Mouse (Mus musculus) limb, embryonic 13.5 days (tissue): ENCODE results near the gene Rbms1. TPM values are rescaled to one million over a fixed set of nuclear protein-coding genes. Genes with fewer than 3 reads are reported as not detected.
A peak's percentile ranks its signal among the peaks of the same experiment; 100 is the strongest.

ENCODE experiments used
- ATAC-seq: fragments of 200-750 bp; cut with Nextera tagmentation; 2 replicates; pipeline ENCODE4 v1.8.0; 2017; ENCODE audit warnings: low read depth, moderate number of reproducible peaks, moderate TSS enrichment; ENCODE audit not compliant: low FRiP score
- H3K27ac ChIP-seq: fragments of 300-500 bp; sonication (generic); 2 replicates; pipeline ENCODE4 v1.5.1; 2015; ENCODE audit warnings: inconsistent platforms, mild to moderate bottlenecking, moderate library complexity
- H3K27me3 ChIP-seq: fragments of 300-500 bp; sonication (generic); 2 replicates; pipeline ENCODE4 v1.6.1; 2015; ENCODE audit warnings: mild to moderate bottlenecking, inconsistent platforms
- H3K36me3 ChIP-seq: fragments of 300-500 bp; sonication (generic); 2 replicates; pipeline ENCODE4 v1.6.1; 2015; ENCODE audit warnings: inconsistent platforms, mild to moderate bottlenecking, moderate library complexity
- H3K4me1 ChIP-seq: fragments of 300-500 bp; sonication (generic); 2 replicates; pipeline ENCODE4 v1.6.1; 2015; ENCODE audit warnings: inconsistent platforms
- H3K4me2 ChIP-seq: fragments of 300-500 bp; sonication (generic); replicated peaks from 2 replicates; pipeline ENCODE4 v1.6.1; 2015; ENCODE audit warnings: inconsistent platforms, mild to moderate bottlenecking, moderate library complexity
- H3K4me3 ChIP-seq: fragments of 300-500 bp; sonication (generic); 2 replicates; pipeline ENCODE4 v1.5.1; 2015; ENCODE audit warnings: moderate library complexity, mild to moderate bottlenecking, inconsistent platforms
- H3K9ac ChIP-seq: fragments of 300-500 bp; sonication (generic); 2 replicates; pipeline ENCODE4 v1.6.1; 2015; ENCODE audit warnings: mild to moderate bottlenecking, inconsistent platforms
- H3K9me3 ChIP-seq: fragments of 300-500 bp; sonication (generic); 2 replicates; pipeline ENCODE4 v1.6.1; 2016; ENCODE audit warnings: inconsistent platforms
- WGBS: fragments of 180-500 bp; shearing (Covaris S2); methylation state at CpG from one replicate; pipeline ENCODE4 v1.1.7; 2015; 5-methylcytosine and 5-hydroxymethylcytosine counted together
- polyA plus RNA-seq: library from polyadenylated mRNA; unstranded; fragments of >200 nt; fragmentation: Nextera tagmentation; extraction: Ambion mirVana; gene quantifications from 2 replicates; pipeline ENCODE4 v1.2.1, GENCODE M21; 2015

Rbms1 gene
- 112 and 116 TPM in 2 replicates for polyA plus RNA-seq

DNA sequence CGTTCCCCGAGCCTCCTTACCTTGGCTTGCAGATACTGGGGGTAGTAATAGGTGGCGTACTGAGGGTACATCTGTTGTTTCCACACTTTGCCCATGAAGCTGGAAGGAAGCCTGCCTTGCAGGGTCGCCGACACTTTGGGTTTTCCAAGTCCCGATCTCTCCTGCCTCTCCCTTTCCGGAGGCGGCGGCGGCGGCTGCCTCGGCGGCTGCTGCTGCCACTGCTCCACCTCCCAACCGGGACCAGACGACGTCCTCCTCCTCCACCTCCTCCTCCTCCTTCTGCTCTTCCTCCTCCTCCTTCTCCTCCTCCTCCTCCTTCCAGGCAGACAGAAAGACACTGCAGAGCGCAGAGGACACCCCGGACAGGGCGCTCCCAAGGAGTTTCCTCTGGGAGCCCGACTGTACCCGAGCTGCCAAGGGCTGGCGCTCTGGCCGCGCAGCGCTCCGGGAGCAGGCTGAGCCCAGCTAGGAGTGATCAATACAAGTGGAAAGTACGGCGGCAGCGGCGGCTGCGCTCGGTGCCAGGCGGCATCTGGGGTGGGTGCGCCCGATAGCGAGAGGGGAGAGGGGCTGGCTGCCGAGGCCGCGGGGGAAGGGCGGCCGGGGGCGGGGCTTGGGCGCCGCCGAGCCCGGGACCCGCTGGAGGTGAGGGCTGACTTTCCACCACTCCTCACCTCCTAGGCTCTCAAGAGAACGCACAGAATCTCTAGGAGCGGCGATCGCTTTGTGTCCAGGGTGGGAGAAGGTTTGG, at the start of gene Rbms1:
TSS of gene Rbms1 (minus strand) at position 522 of the 751 bp plus-strand sequence.
- Histone ChIP-seq H3K4me2 (peak within 1 kb of the TSS; percentile 61), H3K9ac (peak within 1 kb of the TSS; percentile 92), H3K27ac (peak within 1 kb of the TSS; percentile 97), H3K4me1 (peaks cover 30% of the 10 kb centered on the region), H3K36me3 (no peaks in the 10 kb centered on the region), H3K4me3 (peak within 1 kb of the TSS; percentile 79), H3K9me3 (no peaks in the 10 kb centered on the region), H3K27me3 (no peaks in the 10 kb centered on the region)
- 0% methylated on average over 48 of the region's 51 CpGs for WGBS
- ATAC-seq = peak; percentile 75

DNA sequence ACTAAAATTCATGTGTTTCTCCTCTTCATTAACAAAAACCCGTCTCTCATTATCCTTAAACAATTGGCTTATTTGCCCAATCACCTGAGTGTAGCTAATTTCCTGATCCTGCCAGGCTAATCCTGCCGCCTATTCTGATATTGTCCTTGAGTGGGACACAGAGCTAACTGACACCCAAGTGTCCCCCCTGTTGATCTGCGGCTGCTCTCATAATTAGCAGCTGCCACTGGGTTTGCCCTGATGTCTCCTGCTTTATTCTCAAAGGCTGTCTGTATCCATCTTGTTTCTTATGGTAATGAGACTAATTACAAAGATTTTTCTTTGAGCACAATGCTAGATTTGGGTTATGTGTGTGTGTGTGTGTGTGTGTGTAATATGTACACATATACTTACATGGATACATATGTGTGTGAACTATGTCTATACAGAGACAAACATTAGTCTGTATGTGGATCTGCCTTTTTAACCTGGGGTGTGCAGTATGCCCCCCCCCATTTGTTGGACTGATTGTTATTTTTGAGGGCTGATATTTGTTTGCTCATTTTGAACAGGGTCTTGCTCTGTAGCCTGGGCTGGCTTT, 49.3 kb upstream of the Rbms1 start:
- H3K9ac ChIP-seq = no peak overlapping the region
- no peak for ATAC-seq
- WGBS = 73% methylated on average over 3 of the region's 3 CpGs

DNA sequence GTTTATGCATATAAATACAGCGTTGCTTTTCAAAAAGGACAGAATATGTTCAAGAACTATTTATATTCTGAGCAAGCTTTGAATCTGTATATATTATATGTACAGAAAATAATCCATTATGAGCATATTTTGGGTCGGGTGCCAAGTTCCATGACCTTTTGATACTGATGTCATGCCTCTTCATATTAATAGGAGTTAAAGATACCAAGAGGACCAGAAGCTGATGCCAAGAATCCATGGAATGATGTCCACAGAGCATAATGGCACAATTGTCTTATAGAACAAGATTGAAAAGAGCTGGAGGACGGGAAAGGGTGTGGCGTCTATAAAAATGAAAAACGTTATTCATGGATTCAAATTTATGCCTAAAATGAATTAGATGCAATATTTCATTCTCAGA, 23.3 kb upstream of the Rbms1 start:
- no peak overlapping the region for H3K9ac ChIP-seq
- no peak overlapping the region for H3K27ac ChIP-seq
- H3K27me3 ChIP-seq = no peaks in the 10 kb centered on the region
- no peaks in the 10 kb centered on the region for H3K36me3 ChIP-seq
- no peak for ATAC-seq
- H3K9me3 ChIP-seq = no peaks in the 10 kb centered on the region
- H3K4me1 ChIP-seq = 0 out of 2 replicates have a peak, but pooled peaks cover 6% of the 10 kb centered on the region
- WGBS = 76% methylated on average over 5 of the region's 5 CpGs
- no peak overlapping the region for H3K4me3 ChIP-seq
- H3K4me2 ChIP-seq = no peak overlapping the region

More for the DNA sequence above, 49.3 kb upstream of the Rbms1 start:
- Histone ChIP-seq H3K36me3 (no peaks in the 10 kb centered on the region), H3K27ac (no peak overlapping the region), H3K4me1 (no peaks in the 10 kb centered on the region), H3K9me3 (no peaks in the 10 kb centered on the region), H3K4me2 (no peak overlapping the region), H3K27me3 (no peaks in the 10 kb centered on the region), H3K4me3 (no peak overlapping the region)

DNA sequence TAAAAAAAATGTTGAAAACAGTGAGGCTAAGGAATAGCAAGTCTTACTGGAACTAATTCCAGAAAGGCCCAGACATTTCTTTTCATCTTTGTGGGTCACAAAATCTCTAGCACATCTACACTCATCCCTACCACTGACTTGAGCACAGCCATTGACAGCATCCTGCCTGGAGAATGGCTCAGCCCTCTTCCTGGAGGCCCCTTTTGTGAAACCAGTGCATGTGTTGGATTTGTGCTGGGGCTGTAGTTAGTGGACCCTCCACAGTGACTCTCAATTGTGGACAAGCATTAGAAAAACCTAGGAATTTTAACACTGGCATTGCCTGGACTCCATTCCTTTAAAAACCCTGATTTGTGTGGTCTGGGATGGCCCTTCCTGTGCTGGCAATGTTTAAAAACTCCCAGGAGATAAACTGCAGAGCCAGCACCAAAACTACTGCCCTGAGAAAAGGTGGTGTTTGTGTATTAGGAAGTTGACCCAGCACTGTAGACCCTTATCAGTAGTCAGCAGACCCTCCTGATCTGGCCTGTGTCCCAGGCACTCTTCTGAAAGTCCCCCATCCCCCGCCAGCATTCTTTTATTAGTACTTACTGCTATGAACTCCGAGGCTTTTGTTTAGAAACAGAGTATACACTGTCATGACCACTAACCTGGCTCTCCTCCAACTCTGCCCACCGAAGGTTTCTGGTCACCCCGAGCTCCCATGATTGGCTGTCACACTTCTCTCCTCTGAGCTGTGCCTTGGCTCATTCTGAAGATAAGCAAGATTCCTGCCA, 15.7 kb upstream of the Rbms1 start:
- WGBS = 34% methylated on average over 4 of the region's 4 CpGs
- H3K9ac ChIP-seq = no peak overlapping the region

DNA sequence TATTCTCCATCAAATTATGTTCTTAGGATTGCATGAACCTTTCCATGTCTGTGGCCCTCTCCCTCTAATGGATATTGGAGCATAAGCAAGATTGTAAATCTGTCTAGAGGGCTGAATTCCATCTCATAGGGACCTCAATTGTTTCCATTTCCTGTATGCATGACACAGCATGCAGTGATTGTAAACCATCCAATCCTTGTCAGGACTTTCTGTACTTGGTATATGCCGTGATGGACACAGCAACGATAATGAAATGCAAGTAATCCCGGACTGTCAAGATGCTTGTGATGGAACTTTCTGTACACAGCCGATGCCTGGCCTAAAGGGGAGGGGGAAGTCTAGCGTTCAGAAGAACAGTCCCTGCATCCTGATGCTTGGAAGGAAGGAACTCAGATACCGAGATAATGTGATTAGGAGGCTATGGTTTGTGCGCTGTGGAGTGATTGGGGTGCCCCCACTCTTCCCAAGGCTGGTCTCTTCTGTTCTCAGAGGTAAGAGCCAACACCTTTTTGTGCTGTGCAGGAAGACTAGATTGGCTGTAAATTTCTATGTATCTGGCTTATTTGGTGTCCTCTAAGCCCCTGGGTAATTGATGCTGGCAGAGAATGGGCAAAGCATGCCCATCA, 9.3 kb upstream of the Rbms1 start:
- no peak overlapping the region for H3K9ac ChIP-seq
- WGBS = 79% methylated on average over 7 of the region's 7 CpGs

More for the DNA sequence above, 15.7 kb upstream of the Rbms1 start:
- Histone ChIP-seq H3K27me3 (no peaks in the 10 kb centered on the region), H3K4me2 (no peak overlapping the region), H3K36me3 (no peaks in the 10 kb centered on the region), H3K4me3 (no peak overlapping the region), H3K9me3 (no peaks in the 10 kb centered on the region), H3K27ac (no peak overlapping the region), H3K4me1 (peaks cover 9% of the 10 kb centered on the region; the same call in 1 of the 2 replicates)
- ATAC-seq = no peak

DNA sequence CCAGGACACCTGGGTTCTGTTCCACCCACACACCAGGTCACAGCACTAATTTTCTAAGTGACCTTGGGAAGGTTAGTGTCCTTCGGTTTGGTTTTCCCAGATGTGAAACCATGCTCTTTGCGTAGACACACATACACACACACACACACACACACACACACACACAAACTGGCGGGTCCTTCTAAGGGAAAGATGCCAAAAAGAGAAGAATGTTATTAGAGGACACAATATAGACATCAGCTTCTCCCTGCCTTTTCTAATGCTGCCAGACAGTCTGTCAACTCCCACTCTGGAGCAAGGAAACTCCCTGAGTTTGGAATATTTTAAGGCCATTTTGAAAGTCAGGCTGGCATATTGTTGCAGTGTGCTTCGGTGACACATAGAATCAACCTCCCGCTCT, 624 bp upstream of the Rbms1 start:
- Histone ChIP-seq H3K27me3 (no peaks in the 10 kb centered on the region), H3K27ac (peak overlapping the region; percentile 97), H3K9me3 (no peaks in the 10 kb centered on the region), H3K36me3 (no peaks in the 10 kb centered on the region), H3K4me1 (peaks cover 30% of the 10 kb centered on the region), H3K4me3 (peak overlapping the region; percentile 79), H3K4me2 (peak overlapping the region; percentile 61), H3K9ac (peak overlapping the region; percentile 92)
- no peak for ATAC-seq
- 10% methylated on average over 5 of the region's 5 CpGs for whole genome bisulfite sequencing

More for the DNA sequence above, 9.3 kb upstream of the Rbms1 start:
- H3K4me1 ChIP-seq = no peaks in the 10 kb centered on the region
- no peaks in the 10 kb centered on the region for H3K9me3 ChIP-seq
- no peak overlapping the region for H3K4me3 ChIP-seq
- H3K4me2 ChIP-seq = no peak overlapping the region
- no peaks in the 10 kb centered on the region for H3K27me3 ChIP-seq
- H3K36me3 ChIP-seq = no peaks in the 10 kb centered on the region
- H3K27ac ChIP-seq = no peak overlapping the region
- no peak for ATAC-seq

DNA sequence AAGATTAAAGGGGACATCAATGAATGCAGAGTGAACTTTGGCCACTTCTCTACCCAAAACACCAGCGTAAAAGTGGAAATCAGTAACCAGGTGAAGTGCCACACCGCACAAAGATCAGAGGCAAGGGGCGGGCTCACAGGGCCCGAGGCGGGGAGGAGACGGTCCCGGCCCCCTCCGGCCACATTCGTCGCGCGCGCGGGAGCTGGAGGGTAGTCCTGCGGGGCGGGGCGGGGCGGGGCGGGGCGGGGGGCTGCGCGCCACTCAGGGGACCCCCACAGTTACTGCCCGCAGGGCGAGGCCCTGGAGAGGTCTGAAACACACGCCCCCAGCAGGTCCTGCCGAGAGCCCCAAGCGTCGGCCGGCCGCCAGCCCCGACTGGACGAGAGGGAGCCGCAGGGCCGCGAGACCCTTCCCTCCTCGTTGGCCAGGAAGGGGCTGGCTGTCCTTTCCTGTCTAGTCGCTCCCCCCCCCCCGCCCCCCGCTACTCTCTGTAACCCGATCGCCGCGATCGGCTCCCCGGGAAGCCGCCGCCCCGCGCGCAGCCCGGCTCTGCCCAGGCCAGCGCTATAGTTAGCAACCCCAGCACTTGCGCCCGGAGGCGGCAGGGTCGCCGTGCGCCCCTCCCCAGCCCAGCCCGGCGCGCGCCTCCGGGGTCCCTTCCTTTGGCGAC, 856 bp downstream of the Rbms1 start:
- Histone ChIP-seq H3K9ac (peak overlapping the region; percentile 92), H3K9me3 (no peaks in the 10 kb centered on the region), H3K4me2 (peak overlapping the region; percentile 61), H3K27me3 (no peaks in the 10 kb centered on the region), H3K27ac (peak overlapping the region; percentile 97), H3K4me1 (peaks cover 30% of the 10 kb centered on the region), H3K4me3 (peak overlapping the region; percentile 79), H3K36me3 (no peaks in the 10 kb centered on the region)
- ATAC-seq = peak; percentile 91
- under 1% methylated on average over 44 of the region's 64 CpGs for WGBS

DNA sequence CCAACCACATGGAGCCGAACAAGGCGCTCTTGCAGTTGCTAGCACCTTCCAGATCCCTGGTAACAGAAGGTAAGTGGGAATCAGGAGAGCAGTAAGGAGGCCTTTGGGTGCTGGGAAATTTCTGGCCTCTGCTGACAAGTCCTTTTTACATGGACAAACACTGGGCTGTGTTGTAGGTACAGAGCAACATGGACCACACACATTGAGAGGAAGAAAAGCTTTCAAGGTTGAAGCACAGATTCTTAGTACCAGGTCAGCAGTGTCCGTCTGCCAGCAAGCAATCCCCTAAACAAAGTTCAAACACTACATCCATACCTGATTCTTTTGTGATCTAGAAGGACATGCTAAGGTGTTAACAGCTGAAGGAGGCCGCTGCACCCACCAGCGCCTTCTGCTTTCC, 1.7 kb downstream of the Rbms1 start:
- H3K27ac ChIP-seq = peak overlapping the region; percentile 97; the same call in 1 of the 2 replicates
- peaks cover 30% of the 10 kb centered on the region for H3K4me1 ChIP-seq
- H3K36me3 ChIP-seq = no peaks in the 10 kb centered on the region
- ATAC-seq = no peak
- no peaks in the 10 kb centered on the region for H3K9me3 ChIP-seq
- H3K4me3 ChIP-seq = peak overlapping the region; percentile 79
- no peaks in the 10 kb centered on the region for H3K27me3 ChIP-seq
- 28% methylated on average over 5 of the region's 5 CpGs for WGBS
- peak overlapping the region; percentile 92 for H3K9ac ChIP-seq
- peak overlapping the region; percentile 61 for H3K4me2 ChIP-seq

DNA sequence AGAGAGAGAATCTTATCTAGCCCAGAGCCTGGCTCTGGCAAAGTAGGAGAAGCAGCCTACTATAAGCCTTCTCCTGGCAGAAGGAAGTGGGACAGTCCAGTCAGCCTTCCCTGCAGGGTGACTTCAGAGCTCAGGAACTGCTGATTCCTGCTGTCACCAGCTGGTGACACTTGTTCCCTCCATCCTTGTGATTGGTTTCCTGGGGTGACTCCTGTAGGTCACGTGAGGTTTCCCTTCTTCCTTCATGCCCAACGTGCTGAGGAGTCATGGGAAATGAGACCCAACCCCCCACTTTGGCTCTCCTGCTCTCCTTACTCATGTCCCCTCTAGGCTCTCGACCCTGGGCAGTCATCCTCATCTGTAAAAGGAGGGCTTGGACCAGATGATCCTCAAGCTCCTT, 14.8 kb downstream of the Rbms1 start:
- no peak for ATAC-seq
- 51% methylated on average over 3 of the region's 3 CpGs for WGBS
- H3K9me3 ChIP-seq = no peaks in the 10 kb centered on the region
- H3K4me2 ChIP-seq = no peak overlapping the region
- H3K9ac ChIP-seq = no peak overlapping the region
- H3K27ac ChIP-seq = no peak overlapping the region
- peaks cover 7% of the 10 kb centered on the region; the same call in 1 of the 2 replicates for H3K36me3 ChIP-seq
- H3K4me3 ChIP-seq = no peak overlapping the region
- H3K27me3 ChIP-seq = no peaks in the 10 kb centered on the region
- no peaks in the 10 kb centered on the region for H3K4me1 ChIP-seq

DNA sequence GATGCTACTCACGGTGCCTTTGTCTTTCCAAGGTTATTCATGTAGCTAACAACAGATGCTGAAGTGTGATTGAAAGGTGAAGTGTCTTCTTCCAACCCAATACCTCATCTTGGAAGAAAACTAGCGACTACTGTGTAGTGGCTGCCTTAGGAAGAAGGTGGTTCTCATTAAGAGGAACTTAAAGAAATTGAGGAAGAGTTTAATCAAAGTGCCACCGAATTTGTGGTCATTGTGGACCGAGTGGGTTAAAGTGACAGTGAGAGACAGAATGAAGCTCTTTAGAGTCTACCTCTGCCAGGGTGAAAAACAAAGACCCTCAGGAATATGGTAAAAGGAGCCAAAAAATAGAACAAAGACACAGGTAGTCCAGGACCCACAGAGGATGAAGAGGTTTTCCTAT, 15.2 kb downstream of the Rbms1 start:
- no peak for ATAC-seq
- WGBS = 87% methylated on average over 4 of the region's 4 CpGs
- no peaks in the 10 kb centered on the region for H3K9me3 ChIP-seq
- no peaks in the 10 kb centered on the region for H3K4me1 ChIP-seq
- no peaks in the 10 kb centered on the region for H3K27me3 ChIP-seq
- H3K9ac ChIP-seq = no peak overlapping the region
- no peak overlapping the region for H3K4me2 ChIP-seq
- H3K27ac ChIP-seq = no peak overlapping the region
- H3K4me3 ChIP-seq = no peak overlapping the region
- peaks cover 7% of the 10 kb centered on the region; the same call in 1 of the 2 replicates for H3K36me3 ChIP-seq

DNA sequence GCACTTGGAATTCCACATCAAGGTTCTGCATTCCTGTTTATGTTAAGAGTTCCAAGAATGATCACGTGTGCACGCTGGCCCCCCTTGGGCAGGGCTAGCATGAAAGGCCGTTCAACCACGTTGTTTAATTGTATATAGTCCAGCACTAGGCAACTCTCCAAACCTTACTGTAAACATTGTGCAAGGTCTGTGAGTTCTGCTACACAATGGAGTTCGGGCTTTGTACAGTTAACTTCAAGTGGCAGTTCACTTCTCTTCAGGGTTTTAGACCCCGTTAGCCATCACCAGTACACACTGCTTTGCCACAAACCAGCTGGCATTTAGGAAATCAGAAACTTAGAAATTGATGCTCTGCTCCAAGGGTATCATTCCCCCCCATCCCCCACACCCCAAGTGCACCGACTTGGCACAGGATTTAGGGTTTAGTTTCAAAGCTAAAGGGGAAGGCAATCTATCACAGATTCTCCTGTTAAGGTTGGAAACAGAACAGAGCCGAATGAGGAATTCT, 22.5 kb downstream of the Rbms1 start:
- Histone ChIP-seq H3K9ac (no peak overlapping the region), H3K27ac (peak overlapping the region; percentile 78), H3K9me3 (no peaks in the 10 kb centered on the region), H3K36me3 (no peaks in the 10 kb centered on the region), H3K4me1 (peaks cover 19% of the 10 kb centered on the region), H3K4me3 (0 out of 2 replicates have a peak overlapping the region, but pooled peaks have one; percentile 1), H3K4me2 (peak overlapping the region; percentile 49), H3K27me3 (no peaks in the 10 kb centered on the region)
- ATAC-seq = peak; percentile 92
- 28% methylated on average over 8 of the region's 8 CpGs for WGBS
